Mouse (Mus musculus) gastrocnemius, adult 8-10 months (tissue): ENCODE measurements around the gene Slc6a19. TPM values are rescaled to one million over a fixed set of nuclear protein-coding genes. Genes with fewer than 3 reads are reported as not detected.
A peak's percentile ranks its signal among the peaks of the same experiment; 100 is the strongest.
"Not testable (repeated sequence)": the region's sequence is repeated elsewhere in the genome, so short reads cannot be mapped to it uniquely, and the experiment has no call there.

Experiments used
- DNase-seq, 2 experiments: peaks; one replicate each; pipeline ENCODE4 v3.0.0; 2022; ENCODE audit warnings: low spot score in 2 of 2
- total RNA-seq, 4 experiments: library from RNA; stranded (reverse); gene quantifications; 2 replicates each; pipeline ENCODE4 v1.2.4; 2022

The Slc6a19 gene
- not detected for total RNA-seq

- DNase-seq, result no peak
Measured at GRCm38 (mm10) chr13:73704694-73705325, at the start of gene Slc6a19. Slc6a19 (minus strand) TSS chr13:73704865.

- DNase-seq, result no peak
Measured at GRCm38 (mm10) chr13:73751284-73751683, 46.6 kb upstream of the Slc6a19 start.

GRCm38 (mm10) chr13:73750435-73750834 is 45.8 kb upstream of the Slc6a19 start:
- DNase-seq, result no peak

- no peak for DNase-seq
Measured at GRCm38 (mm10) chr13:73748663-73749440, 44.2 kb upstream of the Slc6a19 start.

- DNase-seq, result no peak
Measured at GRCm38 (mm10) chr13:73743662-73744061, 39.0 kb upstream of the Slc6a19 start.

- DNase-seq, result no peak
Measured at GRCm38 (mm10) chr13:73742944-73743343, 38.3 kb upstream of the Slc6a19 start.

GRCm38 (mm10) chr13:73740399-73740944 is 35.8 kb upstream of the Slc6a19 start:
- DNase-seq, result not testable (repeated sequence)

GRCm38 (mm10) chr13:73736943-73737342 is 32.3 kb upstream of the Slc6a19 start:
- no peak for DNase-seq

GRCm38 (mm10) chr13:73735928-73736327 is 31.3 kb upstream of the Slc6a19 start:
- DNase-seq, result no peak

- no peak for DNase-seq
Measured at GRCm38 (mm10) chr13:73735270-73735669, 30.6 kb upstream of the Slc6a19 start.

GRCm38 (mm10) chr13:73734379-73734778 is 29.7 kb upstream of the Slc6a19 start:
- no peak for DNase-seq

- DNase-seq, result no peak
Measured at GRCm38 (mm10) chr13:73732742-73733700, 28.4 kb upstream of the Slc6a19 start, which contains the start of gene Slc12a7. Slc12a7 (plus strand) TSS chr13:73733094.

- DNase-seq, result no peak
Measured at GRCm38 (mm10) chr13:73732235-73732634, 27.6 kb upstream of the Slc6a19 start.

GRCm38 (mm10) chr13:73730913-73731312 is 26.2 kb upstream of the Slc6a19 start:
- DNase-seq, result no peak

GRCm38 (mm10) chr13:73728633-73729032 is 24.0 kb upstream of the Slc6a19 start:
- DNase-seq, result no peak

GRCm38 (mm10) chr13:73727621-73728025 is 23.0 kb upstream of the Slc6a19 start:
- peak; percentile 26 to 33 for DNase-seq

GRCm38 (mm10) chr13:73725315-73725714 is 20.6 kb upstream of the Slc6a19 start:
- no peak for DNase-seq

- peak in 1 of 2 experiments; percentile 7 for DNase-seq
Measured at GRCm38 (mm10) chr13:73723081-73723668, 18.5 kb upstream of the Slc6a19 start.

- no peak for DNase-seq
Measured at GRCm38 (mm10) chr13:73720241-73720640, 15.6 kb upstream of the Slc6a19 start.

- peak; percentile 51 to 62 for DNase-seq
Measured at GRCm38 (mm10) chr13:73718225-73718624, 13.6 kb upstream of the Slc6a19 start.

- no peak for DNase-seq
Measured at GRCm38 (mm10) chr13:73714020-73714419, 9.4 kb upstream of the Slc6a19 start.
